Comparison of ENCODE assay signal across 23 mouse cellular contexts in genomic region chr7:125033778-125034177, GRCm38 (mm10).
DNase-seq lines count a peak whose midpoint lies in the region; ATAC-seq lines count a peak whose summit lies in the region.
"Had no signal": no experiment of that assay in that cellular context is flagged by ENCODE, and none has a peak within 500 bp of the region (broad histone marks: within the 10 kb centered on the region; RNA-seq: fewer than 3 reads in every experiment).

No protein-coding gene starts in this region.

- H3K4me1 ChIP-seq in forebrain, embryonic 16.5 days (replicated peaks; ENCODE audit: control insufficient read depth, insufficient read depth, low read length) = peaks cover 8% of the 10 kb centered on the region
- H3K4me1 ChIP-seq in forebrain, embryonic 12.5 days = peaks cover 22% of the 10 kb centered on the region
- H3K4me1 ChIP-seq: embryonic facial prominence, embryonic 13.5 days; embryonic facial prominence, embryonic 15.5 days had no signal

- 56% methylated on average over 4 of the region's 4 CpGs for WGBS in forebrain, embryonic 16.5 days
- WGBS in forebrain, embryonic 12.5 days = 79% methylated on average over 4 of the region's 4 CpGs

- ATAC-seq in forebrain, embryonic 16.5 days = no peak
- ATAC-seq in forebrain, embryonic 12.5 days (ENCODE audit: low FRiP score) = no peak
- peak; percentile 80 for ATAC-seq in frontal cortex, adult (ENCODE audit: low TSS enrichment)
- ATAC-seq in CD4-positive, CD25-positive, alpha-beta regulatory T cell, adult 4 months = no peak
- ATAC-seq: activated CD4-positive, CD25-positive, alpha-beta regulatory T cell, adult 4 months; Patski had no signal

- no peaks in the 10 kb centered on the region for H3K27me3 ChIP-seq in forebrain, embryonic 16.5 days (replicated peaks; ENCODE audit: control insufficient read depth, insufficient read depth, low read length)
- H3K27me3 ChIP-seq in forebrain, embryonic 12.5 days = no peaks in the 10 kb centered on the region; the same call in 1 of the 2 replicates
- H3K27me3 ChIP-seq: embryonic facial prominence, embryonic 13.5 days; embryonic facial prominence, embryonic 15.5 days; Patski had no signal

- no peak for DNase-seq in frontal cortex, postnatal 10 days (ENCODE audit: low spot score in 2 of 2)
- peak; percentile 39 for DNase-seq in brain, adult 2 months (ENCODE audit: low read depth, low spot score)
- peak; percentile 31 for DNase-seq in telencephalon, adult 2 months (ENCODE audit: low read depth, low spot score)
- DNase-seq: adrenal gland, adult 8-10 months; adrenal gland, postnatal 14 days; adrenal gland, postnatal 36 days; cerebellum, adult 11 months; cerebellum, adult 8-10 months; cerebellum, adult 9-11 months; cerebellum, postnatal 14 days; cerebellum, postnatal 36 days; embryo, embryonic 11 days had no signal

- no peak overlapping the region for H3K4me2 ChIP-seq in forebrain, embryonic 16.5 days (ENCODE audit: low read length)
- no peak overlapping the region for H3K4me2 ChIP-seq in forebrain, embryonic 12.5 days
- H3K4me2 ChIP-seq: embryonic facial prominence, embryonic 13.5 days; embryonic facial prominence, embryonic 15.5 days had no signal

- H3K9me3 ChIP-seq in forebrain, embryonic 16.5 days (ENCODE audit: control insufficient read depth, low read length) = no peaks in the 10 kb centered on the region
- no peaks in the 10 kb centered on the region for H3K9me3 ChIP-seq in forebrain, embryonic 12.5 days
- H3K9me3 ChIP-seq: embryonic facial prominence, embryonic 13.5 days; embryonic facial prominence, embryonic 15.5 days; forebrain, embryonic 10.5 days had no signal

- no peak overlapping the region for H3K9ac ChIP-seq in forebrain, embryonic 16.5 days (replicated peaks; ENCODE audit: low read depth, low read length)
- H3K9ac ChIP-seq in forebrain, embryonic 12.5 days = no peak overlapping the region
- H3K9ac ChIP-seq: embryonic facial prominence, embryonic 13.5 days; embryonic facial prominence, embryonic 15.5 days had no signal

- H3K27ac ChIP-seq in forebrain, embryonic 16.5 days (ENCODE audit: low read length) = 0 out of 2 replicates have a peak overlapping the region, but pooled peaks have one; percentile 3
- no peak overlapping the region for H3K27ac ChIP-seq in forebrain, embryonic 12.5 days
- H3K27ac ChIP-seq: embryonic facial prominence, embryonic 13.5 days; embryonic facial prominence, embryonic 15.5 days; forebrain, embryonic 10.5 days had no signal

- H3K4me3 ChIP-seq in forebrain, embryonic 16.5 days (replicated peaks; ENCODE audit: low read length) = no peak overlapping the region
- no peak overlapping the region for H3K4me3 ChIP-seq in forebrain, embryonic 12.5 days (replicated peaks)
- H3K4me3 ChIP-seq: embryonic facial prominence, embryonic 13.5 days; embryonic facial prominence, embryonic 15.5 days; erythroblast, embryonic 14.5 days; forebrain, embryonic 10.5 days had no signal

- H3K36me3 ChIP-seq in forebrain, embryonic 16.5 days (ENCODE audit: control insufficient read depth, insufficient read depth) = no peaks in the 10 kb centered on the region
- H3K36me3 ChIP-seq in forebrain, embryonic 12.5 days (replicated peaks) = no peaks in the 10 kb centered on the region
- H3K36me3 ChIP-seq: embryonic facial prominence, embryonic 13.5 days; embryonic facial prominence, embryonic 15.5 days; forebrain, embryonic 10.5 days; G1E had no signal

Comparison
In these comparisons a context has a peak if more than half of its experiments do, and no peak if none do; other contexts are left out.
1. DNase-seq: peak in brain, adult 2 months (single experiment) and telencephalon, adult 2 months (single experiment); none in frontal cortex, postnatal 10 days (0 of 2).